Mouse (Mus musculus): ENCODE data around the gene 9930022D16Rik. TPM values are rescaled to one million over a fixed set of nuclear protein-coding genes. Genes with fewer than 3 reads are reported as not detected.

9930022D16Rik gene
- polyA plus RNA-seq, 1 experiment from 2014 or later: not detected

- 76% methylated on average over 5 of the region's 5 CpGs for WGBS
- ATAC-seq (ENCODE audit: low read depth): no peak
Measured at GRCm38 (mm10) chr11:109389046-109389445, 24.7 kb upstream of the 9930022D16Rik start.

DNA sequence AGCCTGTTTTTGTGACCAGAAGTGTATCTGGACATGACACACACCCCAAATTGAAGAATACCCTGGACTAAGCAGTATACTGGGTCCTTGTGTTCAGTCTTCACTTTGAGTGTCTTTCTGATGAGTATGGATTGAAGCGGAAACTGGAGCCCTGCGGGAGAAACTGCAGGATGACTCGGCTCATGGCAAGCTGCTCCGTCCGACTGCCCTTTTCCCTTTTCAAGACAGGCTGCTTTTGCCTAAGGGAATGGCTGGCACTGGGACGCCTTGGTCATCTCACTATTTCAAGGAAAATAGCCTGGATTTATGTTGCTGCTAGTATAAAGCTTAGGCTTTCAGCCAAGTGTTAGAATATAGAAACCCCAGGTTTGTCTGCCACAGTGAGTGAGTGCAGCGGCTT is 22.5 kb upstream of the 9930022D16Rik start:
- Histone ChIP-seq H3K9ac (no peak overlapping the region), H3K4me2 (no peak overlapping the region), H3K4me1 (replicated peaks) (peaks cover 15% of the 10 kb centered on the region), H3K4me3 (no peak overlapping the region), H3K27me3 (no peaks in the 10 kb centered on the region), H3K36me3 (peaks cover 22% of the 10 kb centered on the region), H3K27ac (replicated peaks) (peak overlapping the region; percentile 28; the same call in 1 of the 2 replicates), H3K9me3 (no peaks in the 10 kb centered on the region)
- ATAC-seq (ENCODE audit: low read depth): no peak
- 78% methylated on average over 7 of the region's 7 CpGs for WGBS

More at GRCm38 (mm10) chr11:109389046-109389445, 24.7 kb upstream of the 9930022D16Rik start:
- Histone ChIP-seq H3K27ac (replicated peaks) (no peak overlapping the region), H3K4me1 (replicated peaks) (peaks cover 15% of the 10 kb centered on the region), H3K4me2 (no peak overlapping the region), H3K36me3 (peaks cover 13% of the 10 kb centered on the region), H3K27me3 (no peaks in the 10 kb centered on the region), H3K9ac (no peak overlapping the region), H3K9me3 (no peaks in the 10 kb centered on the region), H3K4me3 (no peak overlapping the region)

GRCm38 (mm10) chr11:109391760-109392159 is 22.0 kb upstream of the 9930022D16Rik start:
- Histone ChIP-seq H3K4me1 (replicated peaks) (peaks cover 15% of the 10 kb centered on the region), H3K27ac (replicated peaks) (no peak overlapping the region), H3K9me3 (no peaks in the 10 kb centered on the region), H3K27me3 (no peaks in the 10 kb centered on the region), H3K36me3 (peaks cover 28% of the 10 kb centered on the region), H3K4me3 (no peak overlapping the region), H3K4me2 (no peak overlapping the region), H3K9ac (no peak overlapping the region)
- ATAC-seq (ENCODE audit: low read depth): no peak
- WGBS: 74% methylated on average over 7 of the region's 7 CpGs

DNA sequence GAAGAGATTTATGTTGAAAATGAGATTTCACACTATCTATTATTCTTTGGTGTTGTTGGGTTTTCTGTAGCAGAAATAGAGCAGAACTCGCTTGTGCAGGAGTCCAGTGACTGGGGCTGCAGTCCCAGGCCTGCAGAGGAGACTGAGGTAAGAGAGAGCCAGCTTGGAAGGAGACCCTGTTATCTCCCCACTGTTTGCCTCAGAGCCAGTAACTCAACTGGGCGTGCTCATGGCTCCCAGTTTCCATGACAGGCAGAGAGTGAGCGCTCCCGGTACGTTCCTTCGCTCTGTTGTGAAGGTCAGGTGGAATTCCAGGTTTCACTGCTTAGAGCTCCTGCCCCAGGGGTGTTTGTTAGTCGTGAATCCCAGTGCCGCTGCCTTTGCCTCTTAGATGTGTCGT is 21.1 kb upstream of the 9930022D16Rik start:
- Histone ChIP-seq H3K36me3 (peaks cover 35% of the 10 kb centered on the region), H3K4me3 (no peak overlapping the region), H3K9me3 (no peaks in the 10 kb centered on the region), H3K27ac (replicated peaks) (no peak overlapping the region), H3K4me2 (no peak overlapping the region), H3K27me3 (no peaks in the 10 kb centered on the region), H3K9ac (no peak overlapping the region), H3K4me1 (replicated peaks) (peaks cover 15% of the 10 kb centered on the region)
- WGBS: 91% methylated on average over 9 of the region's 9 CpGs
- ATAC-seq (ENCODE audit: low read depth): no peak

- Histone ChIP-seq H3K4me2 (no peak overlapping the region), H3K4me3 (no peak overlapping the region), H3K9ac (no peak overlapping the region), H3K9me3 (no peaks in the 10 kb centered on the region), H3K4me1 (replicated peaks) (peaks cover 11% of the 10 kb centered on the region), H3K27ac (replicated peaks) (no peak overlapping the region), H3K27me3 (no peaks in the 10 kb centered on the region), H3K36me3 (peaks cover 53% of the 10 kb centered on the region)
- ATAC-seq (ENCODE audit: low read depth): no peak
- WGBS: 87% methylated on average over 9 of the region's 9 CpGs
Measured at GRCm38 (mm10) chr11:109394758-109395157, 19.0 kb upstream of the 9930022D16Rik start.

GRCm38 (mm10) chr11:109395291-109395690 is 18.4 kb upstream of the 9930022D16Rik start:
- Histone ChIP-seq H3K4me3 (no peak overlapping the region), H3K27me3 (no peaks in the 10 kb centered on the region), H3K36me3 (peaks cover 53% of the 10 kb centered on the region), H3K4me2 (no peak overlapping the region), H3K27ac (replicated peaks) (no peak overlapping the region), H3K4me1 (replicated peaks) (peaks cover 11% of the 10 kb centered on the region), H3K9ac (no peak overlapping the region), H3K9me3 (no peaks in the 10 kb centered on the region)
- 90% methylated on average over 9 of the region's 9 CpGs for WGBS
- no peak for ATAC-seq (ENCODE audit: low read depth)

- 87% methylated on average over 5 of the region's 5 CpGs for WGBS
Measured at GRCm38 (mm10) chr11:109406431-109406830, 7.3 kb upstream of the 9930022D16Rik start.

GRCm38 (mm10) chr11:109410197-109410980 is 3.3 kb upstream of the 9930022D16Rik start:
- Histone ChIP-seq H3K27me3 (no peaks in the 10 kb centered on the region), H3K9ac (no peak overlapping the region), H3K9me3 (no peaks in the 10 kb centered on the region), H3K4me1 (replicated peaks) (no peaks in the 10 kb centered on the region), H3K27ac (replicated peaks) (no peak overlapping the region), H3K4me3 (no peak overlapping the region), H3K4me2 (no peak overlapping the region), H3K36me3 (no peaks in the 10 kb centered on the region)
- 90% methylated on average over 15 of the region's 15 CpGs for WGBS
- no peak for ATAC-seq (ENCODE audit: low read depth)

More at GRCm38 (mm10) chr11:109406431-109406830, 7.3 kb upstream of the 9930022D16Rik start:
- no peaks in the 10 kb centered on the region for H3K9me3 ChIP-seq
- H3K4me1 ChIP-seq (replicated peaks): no peaks in the 10 kb centered on the region
- no peaks in the 10 kb centered on the region for H3K36me3 ChIP-seq
- H3K9ac ChIP-seq: no peak overlapping the region
- no peak overlapping the region for H3K4me2 ChIP-seq
- no peak overlapping the region for H3K4me3 ChIP-seq
- H3K27me3 ChIP-seq: no peaks in the 10 kb centered on the region
- no peak for ATAC-seq (ENCODE audit: low read depth)
- H3K27ac ChIP-seq (replicated peaks): no peak overlapping the region

DNA sequence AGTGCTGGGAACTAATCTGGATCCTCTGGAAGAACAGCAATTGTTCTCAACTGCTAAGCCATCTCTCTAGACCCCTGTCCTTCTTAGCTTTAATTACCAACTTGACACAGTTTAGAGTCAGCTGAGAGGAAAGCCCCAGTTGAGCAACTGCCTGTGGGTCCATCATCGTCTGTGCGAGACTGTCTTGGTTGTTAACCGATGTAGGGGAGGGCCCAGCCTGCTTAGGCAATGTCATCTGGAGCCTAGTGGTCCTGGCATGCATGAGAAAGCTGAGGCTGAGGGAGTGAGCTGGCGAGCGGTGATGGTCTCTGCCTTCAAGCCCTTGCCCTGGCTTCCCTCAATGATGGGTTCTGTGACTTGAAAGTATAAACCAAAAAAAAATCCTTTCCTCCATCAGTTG is 1.1 kb downstream of the 9930022D16Rik start:
- H3K9me3 ChIP-seq: no peaks in the 10 kb centered on the region
- 93% methylated on average over 5 of the region's 5 CpGs for WGBS
- no peaks in the 10 kb centered on the region for H3K4me1 ChIP-seq (replicated peaks)
- ATAC-seq (ENCODE audit: low read depth): no peak
- no peaks in the 10 kb centered on the region for H3K27me3 ChIP-seq
- no peak overlapping the region for H3K9ac ChIP-seq
- H3K4me3 ChIP-seq: no peak overlapping the region
- no peaks in the 10 kb centered on the region for H3K36me3 ChIP-seq
- no peak overlapping the region for H3K27ac ChIP-seq (replicated peaks)
- H3K4me2 ChIP-seq: no peak overlapping the region

DNA sequence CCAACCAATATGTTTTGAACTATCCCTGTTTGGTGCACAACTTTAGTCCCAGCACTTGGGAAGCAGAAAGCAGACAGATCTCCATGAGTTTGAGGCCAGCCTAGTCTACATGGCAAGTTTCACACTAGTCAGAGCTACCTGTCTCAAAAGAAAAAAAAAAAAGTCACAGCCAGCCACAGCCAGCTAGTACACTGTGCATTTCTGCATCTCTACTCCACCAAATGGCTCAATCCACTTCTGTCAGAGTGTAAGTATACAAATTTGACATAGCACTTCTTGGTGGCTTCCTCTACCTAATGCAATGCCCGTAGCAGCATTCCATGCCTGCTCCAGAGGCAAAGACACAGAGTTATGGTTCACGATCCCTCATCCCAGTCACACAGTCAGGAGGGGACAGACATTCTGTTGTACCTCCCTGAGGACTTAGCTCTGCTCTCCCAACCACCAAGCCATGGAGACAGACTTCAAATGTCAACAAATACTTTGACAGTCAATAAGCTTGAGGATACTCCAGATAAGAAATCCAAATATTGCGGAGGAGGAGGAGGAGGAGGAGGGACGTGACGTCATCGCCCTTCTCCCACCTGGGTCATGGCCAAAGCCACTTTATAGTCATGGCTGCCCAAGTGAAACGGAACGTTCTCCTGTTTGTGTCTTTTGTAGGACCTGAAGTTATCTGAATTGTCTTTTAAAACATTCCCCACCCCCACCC is 3.1 kb downstream of the 9930022D16Rik start:
- H3K27me3 ChIP-seq: no peaks in the 10 kb centered on the region
- no peak for ATAC-seq (ENCODE audit: low read depth)
- H3K4me1 ChIP-seq (replicated peaks): no peaks in the 10 kb centered on the region
- no peak overlapping the region for H3K4me2 ChIP-seq
- no peak overlapping the region for H3K27ac ChIP-seq (replicated peaks)
- H3K36me3 ChIP-seq: no peaks in the 10 kb centered on the region
- 86% methylated on average over 8 of the region's 8 CpGs for WGBS
- H3K4me3 ChIP-seq: no peak overlapping the region
- H3K9ac ChIP-seq: no peak overlapping the region
- H3K9me3 ChIP-seq: no peaks in the 10 kb centered on the region

DNA sequence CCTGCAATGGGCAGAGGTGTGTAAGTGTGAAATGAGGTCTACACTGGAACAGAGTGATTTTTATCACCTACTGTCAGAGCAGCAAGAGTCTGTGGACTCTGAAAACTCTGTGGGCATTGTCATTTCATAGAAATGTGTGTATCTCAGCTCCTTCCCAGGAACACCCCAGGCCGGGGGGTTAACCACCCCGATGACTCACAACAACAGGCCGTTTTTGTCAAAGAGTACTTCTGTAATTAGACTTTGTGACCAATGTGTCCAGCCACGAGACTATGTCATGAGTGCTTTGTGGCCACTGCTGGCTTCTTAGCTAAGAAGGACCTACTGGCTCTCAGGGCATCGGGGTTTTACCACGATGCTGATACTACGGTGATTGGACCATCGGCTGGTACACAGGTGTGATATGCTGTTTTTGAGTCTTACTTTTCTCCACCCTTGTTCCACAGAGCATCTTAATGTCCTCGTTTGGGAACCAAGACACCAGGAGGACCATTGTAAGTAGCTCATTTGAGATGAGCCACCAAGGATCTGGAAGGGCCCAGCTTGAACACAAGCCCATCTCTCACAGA is 3.8 kb downstream of the 9930022D16Rik start:
- H3K27me3 ChIP-seq: no peaks in the 10 kb centered on the region
- H3K9ac ChIP-seq: no peak overlapping the region
- no peaks in the 10 kb centered on the region for H3K36me3 ChIP-seq
- no peaks in the 10 kb centered on the region for H3K4me1 ChIP-seq (replicated peaks)
- H3K27ac ChIP-seq (replicated peaks): no peak overlapping the region
- 0 out of 2 replicates have a peak, but pooled peaks cover 6% of the 10 kb centered on the region for H3K9me3 ChIP-seq
- H3K4me2 ChIP-seq: no peak overlapping the region
- ATAC-seq (ENCODE audit: low read depth): no peak
- 89% methylated on average over 9 of the region's 9 CpGs for WGBS
- H3K4me3 ChIP-seq: no peak overlapping the region

DNA sequence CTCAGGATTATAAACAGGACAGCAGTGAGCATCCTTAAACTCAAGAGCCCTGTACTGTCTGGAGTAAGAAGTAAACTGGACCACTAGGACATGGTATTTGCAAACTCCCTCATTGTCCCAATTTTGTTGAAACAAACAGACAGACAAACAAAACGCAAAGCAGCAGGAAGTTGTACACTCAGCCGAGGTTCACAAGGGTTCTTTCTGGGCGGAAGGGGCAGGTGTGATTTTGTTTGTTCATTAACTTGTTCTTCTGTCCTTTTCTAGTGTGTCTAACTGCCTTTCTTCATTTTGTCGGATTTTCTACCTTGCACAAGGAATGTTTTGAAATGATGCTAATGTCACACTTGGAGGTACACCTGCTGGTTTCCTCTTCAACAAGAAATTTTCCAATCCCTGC is 5.7 kb downstream of the 9930022D16Rik start:
- no peak overlapping the region for H3K9ac ChIP-seq
- no peaks in the 10 kb centered on the region for H3K4me1 ChIP-seq (replicated peaks)
- H3K27me3 ChIP-seq: no peaks in the 10 kb centered on the region
- H3K4me3 ChIP-seq: no peak overlapping the region
- 52% methylated on average over 4 of the region's 4 CpGs for WGBS
- H3K27ac ChIP-seq (replicated peaks): no peak overlapping the region
- no peak for ATAC-seq (ENCODE audit: low read depth)
- H3K4me2 ChIP-seq: no peak overlapping the region
- no peaks in the 10 kb centered on the region for H3K36me3 ChIP-seq
- 0 out of 2 replicates have a peak, but pooled peaks cover 6% of the 10 kb centered on the region for H3K9me3 ChIP-seq
